Mouse (Mus musculus): ENCODE results near the gene Plpp3. TPM values are rescaled to one million over a fixed set of nuclear protein-coding genes. Genes with fewer than 3 reads are reported as not detected.

Plpp3 gene
- total and polyA plus RNA-seq, 3 experiments = not detected

DNA sequence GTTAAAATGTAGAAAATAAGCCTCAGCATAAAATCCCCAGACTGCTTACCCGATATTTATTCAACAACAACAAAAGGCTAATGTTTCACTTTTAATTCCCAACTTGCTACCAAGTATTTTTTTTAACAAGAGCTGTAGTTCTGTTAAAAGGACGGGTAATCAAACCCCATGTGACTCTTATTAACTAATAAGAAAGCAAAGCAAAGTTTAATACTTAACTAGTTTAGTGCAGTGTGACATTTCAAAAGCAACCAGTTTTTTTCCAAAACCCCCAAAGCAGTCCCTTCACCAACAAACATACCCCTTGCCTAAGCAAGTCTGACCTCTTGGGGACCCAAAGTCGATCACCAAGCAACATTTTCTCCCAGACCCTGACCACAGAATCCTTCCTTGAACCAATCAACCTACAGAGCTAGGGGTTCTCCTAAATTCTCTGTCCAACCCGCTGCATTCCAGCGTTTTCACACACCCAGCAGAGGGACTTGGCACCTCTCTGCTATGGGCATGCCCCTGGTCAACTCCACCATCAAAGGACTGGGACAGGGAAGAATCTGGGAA is 48.4 kb upstream of the Plpp3 start:
- Histone ChIP-seq H3K4me1 (ENCODE audit: control insufficient read depth in 1 of 2, insufficient read depth in 2 of 2, low read length in 2 of 2) (no peaks in the 10 kb centered on the region), H3K27ac (ENCODE audit: control insufficient read depth, low read depth, low read length) (no peak overlapping the region), H3K79me2 (ENCODE audit: control insufficient read depth, insufficient read depth, low read length, poor library complexity) (no peaks in the 10 kb centered on the region), H3K4me3 (ENCODE audit: control insufficient read depth in 1 of 2, insufficient read depth in 1 of 2, low read depth in 2 of 2, low read length in 2 of 2) (no peak overlapping the region), H3K9ac (ENCODE audit: control insufficient read depth, low read depth, low read length, poor library complexity, severe bottlenecking) (no peak overlapping the region), H3K9me3 (replicated peaks; ENCODE audit: insufficient read depth, low read length) (no peaks in the 10 kb centered on the region), H3K27me3 (ENCODE audit: control insufficient read depth in 1 of 2, insufficient read depth in 2 of 2, low read length in 2 of 2) (no peaks in the 10 kb centered on the region), H3K36me3 (ENCODE audit: control insufficient read depth in 1 of 2, insufficient read depth in 2 of 2, low read length in 2 of 2) (no peaks in the 10 kb centered on the region)
- DNase-seq (ENCODE audit: low read depth, low spot score) = no peak
- TF ChIP-seq POLR2A (IDR thresholded peaks at IDR 0.05; ENCODE audit: control insufficient read depth in 1 of 2, insufficient read depth in 1 of 2, low read depth in 1 of 2, low read length in 2 of 2, poor library complexity in 1 of 2) = no peak
- TF ChIP-seq ZKSCAN1 (IDR thresholded peaks at IDR 0.05; ENCODE audit: low read depth, low read length) = no peak

DNA sequence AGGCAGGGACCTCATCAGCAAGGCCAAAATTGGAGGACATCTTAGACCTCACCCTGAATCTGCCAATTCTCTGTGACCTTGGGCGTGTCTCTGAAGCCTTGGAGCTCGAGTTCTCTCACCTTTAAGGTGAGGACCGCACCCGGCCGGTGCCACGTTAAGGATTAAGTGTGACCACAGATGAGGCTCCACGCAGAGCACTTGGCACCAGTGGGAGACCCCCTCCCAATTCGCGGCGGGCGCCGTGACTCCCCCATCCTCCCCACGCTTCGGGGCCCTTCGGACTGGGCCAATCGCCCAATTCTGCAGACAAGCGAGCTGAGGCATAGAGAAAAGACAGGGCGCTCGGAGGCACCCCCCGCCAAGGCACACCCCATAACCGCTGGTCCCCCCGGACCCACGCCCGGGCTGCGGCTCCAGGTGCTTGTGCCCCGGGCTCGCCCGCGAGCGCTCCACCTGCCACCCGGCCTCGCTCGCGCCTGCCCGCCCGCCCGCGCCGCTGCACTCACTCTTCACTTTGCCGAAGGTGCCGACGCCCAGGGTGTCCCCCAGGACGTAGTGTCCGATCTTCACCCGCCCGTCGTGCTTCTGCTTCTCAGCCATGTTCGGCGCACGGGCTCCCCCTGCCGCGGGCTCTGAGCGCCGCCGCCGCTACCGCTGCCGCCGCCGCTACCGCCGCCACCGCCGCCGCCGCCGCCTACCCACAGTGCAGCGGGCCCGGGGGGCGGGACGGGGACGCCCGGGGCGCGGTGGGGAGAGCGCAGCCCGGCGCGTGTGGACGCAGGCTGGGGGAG is 47.8 kb upstream of the Plpp3 start, which contains the start of gene Prkaa2:
TSS of gene Prkaa2 (minus strand) at position 692 of the 791 bp plus-strand sequence.
- DNase-seq (ENCODE audit: low read depth, low spot score) = no peak
- H3K4me1 ChIP-seq (ENCODE audit: control insufficient read depth in 1 of 2, insufficient read depth in 2 of 2, low read length in 2 of 2) = no peaks in the 10 kb centered on the region
- TF ChIP-seq ZNF384 (IDR thresholded peaks at IDR 0.05; ENCODE audit: low read depth, low read length) (no peak), ZKSCAN1 (IDR thresholded peaks at IDR 0.05; ENCODE audit: low read depth, low read length) (no peak), MAX (IDR thresholded peaks at IDR 0.05; ENCODE audit: low read length) (no peak), TBP (IDR thresholded peaks at IDR 0.05; ENCODE audit: low read depth, low read length) (no peak), USF2 (IDR thresholded peaks at IDR 0.05; ENCODE audit: borderline replicate concordance in 1 of 2, insufficient read depth in 1 of 2, low read depth in 1 of 2, low read length in 2 of 2) (no peak), ELF1 (IDR thresholded peaks at IDR 0.05; ENCODE audit: low read depth, low read length) (no peak), CHD1 (IDR thresholded peaks at IDR 0.05; ENCODE audit: low read depth, low read length) (no peak), TCF12 (IDR thresholded peaks at IDR 0.05; ENCODE audit: low read depth, low read length) (no peak), POLR2A (IDR thresholded peaks at IDR 0.05; ENCODE audit: control insufficient read depth in 1 of 2, insufficient read depth in 1 of 2, low read depth in 1 of 2, low read length in 2 of 2, poor library complexity in 1 of 2) (no peak)
- no peaks in the 10 kb centered on the region for H3K27me3 ChIP-seq (ENCODE audit: control insufficient read depth in 1 of 2, insufficient read depth in 2 of 2, low read length in 2 of 2)
- no peaks in the 10 kb centered on the region for H3K9me3 ChIP-seq (replicated peaks; ENCODE audit: insufficient read depth, low read length)
- no peaks in the 10 kb centered on the region for H3K36me3 ChIP-seq (ENCODE audit: control insufficient read depth in 1 of 2, insufficient read depth in 2 of 2, low read length in 2 of 2)
- no peak within 1 kb of the TSS for H3K9ac ChIP-seq (ENCODE audit: control insufficient read depth, low read depth, low read length, poor library complexity, severe bottlenecking)
- no peak within 1 kb of the TSS for H3K4me3 ChIP-seq (ENCODE audit: control insufficient read depth in 1 of 2, insufficient read depth in 1 of 2, low read depth in 2 of 2, low read length in 2 of 2)
- no peak within 1 kb of the TSS for H3K27ac ChIP-seq (ENCODE audit: control insufficient read depth, low read depth, low read length)
- H3K79me2 ChIP-seq (ENCODE audit: control insufficient read depth, insufficient read depth, low read length, poor library complexity) = no peaks in the 10 kb centered on the region

DNA sequence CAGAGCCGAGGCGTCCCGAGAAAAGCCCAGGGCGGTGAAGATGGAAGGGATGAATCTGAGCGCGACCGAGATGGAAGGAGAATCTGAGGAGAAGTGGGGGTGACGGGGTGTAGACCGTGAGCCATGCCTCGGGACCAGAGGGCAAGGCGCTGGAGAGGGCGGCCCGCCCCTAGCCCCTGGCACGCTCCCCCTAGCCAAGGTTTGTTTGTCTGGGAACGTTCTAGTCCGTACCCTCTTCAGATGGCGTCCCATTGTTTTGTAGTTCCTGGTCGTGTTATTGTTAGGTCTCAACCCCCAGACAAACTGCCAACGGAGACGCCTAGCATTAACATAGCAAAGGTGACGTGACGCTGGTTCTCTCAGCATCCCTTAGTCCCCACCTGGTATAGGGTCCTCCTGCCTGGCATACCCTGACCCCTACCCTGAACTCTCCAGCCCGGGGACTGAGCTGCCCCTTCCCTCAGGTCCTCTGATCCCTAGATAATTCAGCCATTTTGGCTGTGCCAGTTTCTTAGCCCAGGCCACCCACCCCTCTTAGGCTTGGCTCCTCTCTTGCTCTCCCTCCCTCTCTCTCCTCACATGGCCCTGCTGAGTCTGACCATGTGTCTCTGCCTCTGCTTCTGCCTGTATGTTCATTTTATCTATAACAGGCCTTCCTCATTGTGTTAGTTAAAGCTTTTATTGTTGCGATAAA is 47.0 kb upstream of the Plpp3 start:
- no peak overlapping the region for H3K9ac ChIP-seq (ENCODE audit: control insufficient read depth, low read depth, low read length, poor library complexity, severe bottlenecking)
- no peak for TF ChIP-seq MEF2A (IDR thresholded peaks at IDR 0.05; ENCODE audit: extremely low read depth, insufficient replicate concordance, low read depth, low read length, poor library complexity, severe bottlenecking)
- H3K4me3 ChIP-seq (ENCODE audit: control insufficient read depth in 1 of 2, insufficient read depth in 1 of 2, low read depth in 2 of 2, low read length in 2 of 2) = no peak overlapping the region

More for the DNA sequence above, 47.0 kb upstream of the Plpp3 start:
- no peaks in the 10 kb centered on the region for H3K36me3 ChIP-seq (ENCODE audit: control insufficient read depth in 1 of 2, insufficient read depth in 2 of 2, low read length in 2 of 2)
- no peaks in the 10 kb centered on the region for H3K9me3 ChIP-seq (replicated peaks; ENCODE audit: insufficient read depth, low read length)
- H3K27me3 ChIP-seq (ENCODE audit: control insufficient read depth in 1 of 2, insufficient read depth in 2 of 2, low read length in 2 of 2) = no peaks in the 10 kb centered on the region
- no peaks in the 10 kb centered on the region for H3K79me2 ChIP-seq (ENCODE audit: control insufficient read depth, insufficient read depth, low read length, poor library complexity)
- no peak overlapping the region for H3K27ac ChIP-seq (ENCODE audit: control insufficient read depth, low read depth, low read length)
- H3K4me1 ChIP-seq (ENCODE audit: control insufficient read depth in 1 of 2, insufficient read depth in 2 of 2, low read length in 2 of 2) = no peaks in the 10 kb centered on the region
- DNase-seq (ENCODE audit: low read depth, low spot score) = no peak
